Mouse (Mus musculus) intestine, postnatal 0 days (tissue): Measurements from ENCODE around the gene Cavin2. TPM values are rescaled to one million over a fixed set of nuclear protein-coding genes. Genes with fewer than 3 reads are reported as not detected.

Experiments
- ATAC-seq: fragments of 200-750 bp; cut with Nextera tagmentation; 2 replicates; pipeline ENCODE4 v1.8.0; 2017; ENCODE audit warnings: mild to moderate bottlenecking, moderate TSS enrichment, moderate library complexity
- H3K27ac ChIP-seq: fragments of 300-500 bp; sonication (generic); 2 replicates; pipeline ENCODE4 v1.5.1; 2014; ENCODE audit warnings: mild to moderate bottlenecking, low read depth, low read length, moderate library complexity
- H3K27me3 ChIP-seq: fragments of 300-500 bp; sonication (generic); replicated peaks from 2 replicates; pipeline ENCODE4 v1.6.1; 2014; ENCODE audit warnings: low read length, mixed read lengths; ENCODE audit not compliant: control insufficient read depth, insufficient read depth
- H3K36me3 ChIP-seq: fragments of 300-500 bp; sonication (generic); 2 replicates; pipeline ENCODE4 v1.6.1; 2014; ENCODE audit warnings: mild to moderate bottlenecking, moderate library complexity; ENCODE audit not compliant: control insufficient read depth, insufficient read depth
- H3K4me1 ChIP-seq: fragments of 300-500 bp; sonication (generic); replicated peaks from 2 replicates; pipeline ENCODE4 v1.6.1; 2014; ENCODE audit warnings: antibody characterized with exemption, low read length, mixed read lengths; ENCODE audit not compliant: control insufficient read depth, insufficient read depth
- H3K4me2 ChIP-seq: fragments of 300-500 bp; sonication (generic); replicated peaks from 2 replicates; pipeline ENCODE4 v1.6.1; 2014; ENCODE audit warnings: low read depth, mild to moderate bottlenecking, moderate library complexity
- H3K4me3 ChIP-seq: fragments of 300-500 bp; sonication (generic); 2 replicates; pipeline ENCODE4 v1.5.1; 2014; ENCODE audit warnings: low read depth, low read length
- H3K9ac ChIP-seq: fragments of 300-500 bp; sonication (generic); 2 replicates; pipeline ENCODE4 v1.6.1; 2014; ENCODE audit warnings: mild to moderate bottlenecking, low read depth, low read length
- H3K9me3 ChIP-seq: fragments of 300-500 bp; sonication (generic); 2 replicates; pipeline ENCODE4 v1.6.1; 2016; ENCODE audit warnings: mixed run types; ENCODE audit not compliant: control insufficient read depth
- CTCF ChIP-seq: sonication (generic); IDR thresholded peaks from 2 replicates; pipeline ENCODE4 v1.5.1; 2016; ENCODE audit warnings: low read depth, mild to moderate bottlenecking, control low read depth, antibody characterized with exemption, moderate library complexity
- WGBS: fragments of 180-500 bp; shearing (Covaris S2); extraction: QIAGEN DNeasy Blood & Tissue Kit; methylation state at CpG from one replicate; pipeline ENCODE4 v1.1.7; 2014; 5-methylcytosine and 5-hydroxymethylcytosine counted together
- polyA plus RNA-seq: library from polyadenylated mRNA; unstranded; fragments of >200 nt; fragmentation: Nextera tagmentation; extraction: Ambion mirVana; gene quantifications from 2 replicates; pipeline ENCODE4 v1.2.1, GENCODE M21; 2015

Cavin2 gene
- polyA plus RNA-seq, 1 experiment from 2014 or later = 47.0 TPM

GRCm38 (mm10) chr1:51333557-51334285, 44.8 kb downstream of the Cavin2 start:
- TF ChIP-seq CTCF = peak; percentile 87
- no peak overlapping the region for H3K27ac ChIP-seq
- H3K4me2 ChIP-seq = peak overlapping the region; percentile 67

GRCm38 (mm10) chr1:51334289-51334688, 45.4 kb downstream of the Cavin2 start:
- Histone ChIP-seq H3K4me3 (no peak overlapping the region), H3K4me1 (no peaks in the 10 kb centered on the region), H3K27ac (no peak overlapping the region), H3K36me3 (no peaks in the 10 kb centered on the region), H3K9ac (no peak overlapping the region), H3K4me2 (peak overlapping the region; percentile 67; the same call in 1 of the 2 replicates), H3K27me3 (no peaks in the 10 kb centered on the region), H3K9me3 (no peaks in the 10 kb centered on the region)
- no peak for ATAC-seq
- 27% methylated on average over 6 of the region's 6 CpGs for WGBS
- TF ChIP-seq CTCF = no peak

More at GRCm38 (mm10) chr1:51333557-51334285, 44.8 kb downstream of the Cavin2 start:
- no peaks in the 10 kb centered on the region for H3K27me3 ChIP-seq
- no peaks in the 10 kb centered on the region for H3K9me3 ChIP-seq
- no peaks in the 10 kb centered on the region for H3K36me3 ChIP-seq
- peak; percentile 67 for ATAC-seq
- no peak overlapping the region for H3K9ac ChIP-seq
- peak overlapping the region; percentile 37 for H3K4me3 ChIP-seq
- whole genome bisulfite sequencing = 7% methylated on average over 18 of the region's 18 CpGs
- no peaks in the 10 kb centered on the region for H3K4me1 ChIP-seq

GRCm38 (mm10) chr1:51335081-51335480, 46.2 kb downstream of the Cavin2 start:
- no peaks in the 10 kb centered on the region for H3K27me3 ChIP-seq
- H3K27ac ChIP-seq = no peak overlapping the region
- no peak for TF ChIP-seq CTCF
- no peaks in the 10 kb centered on the region for H3K4me1 ChIP-seq
- no peak overlapping the region for H3K9ac ChIP-seq
- no peak overlapping the region for H3K4me2 ChIP-seq
- H3K36me3 ChIP-seq = no peaks in the 10 kb centered on the region
- no peaks in the 10 kb centered on the region for H3K9me3 ChIP-seq
- WGBS = 85% methylated on average over 2 of the region's 2 CpGs
- no peak for ATAC-seq
- no peak overlapping the region for H3K4me3 ChIP-seq

- H3K27me3 ChIP-seq = no peaks in the 10 kb centered on the region
- no peak overlapping the region for H3K4me3 ChIP-seq
- no peak overlapping the region for H3K9ac ChIP-seq
- TF ChIP-seq CTCF = no peak
- no peak for ATAC-seq
- no peaks in the 10 kb centered on the region for H3K4me1 ChIP-seq
- WGBS = 60% methylated on average over 3 of the region's 3 CpGs
- H3K36me3 ChIP-seq = no peaks in the 10 kb centered on the region
- H3K9me3 ChIP-seq = 0 out of 2 replicates have a peak, but pooled peaks cover 3% of the 10 kb centered on the region
- no peak overlapping the region for H3K4me2 ChIP-seq
- no peak overlapping the region for H3K27ac ChIP-seq
These were observed 55.2 kb downstream of the Cavin2 start for GRCm38 (mm10) chr1:51344160-51344559.

- Histone ChIP-seq H3K4me3 (no peak overlapping the region), H3K9me3 (0 out of 2 replicates have a peak, but pooled peaks cover 3% of the 10 kb centered on the region), H3K36me3 (no peaks in the 10 kb centered on the region), H3K4me2 (no peak overlapping the region), H3K4me1 (no peaks in the 10 kb centered on the region), H3K27me3 (no peaks in the 10 kb centered on the region), H3K27ac (no peak overlapping the region), H3K9ac (no peak overlapping the region)
- TF ChIP-seq CTCF = 0 out of 2 replicates have a peak, but pooled peaks have one; percentile 28
- WGBS = 94% methylated on average over 3 of the region's 3 CpGs
- ATAC-seq = no peak
These were observed 58.7 kb downstream of the Cavin2 start for GRCm38 (mm10) chr1:51347596-51347995.

- no peak for ATAC-seq
- H3K9me3 ChIP-seq = 0 out of 2 replicates have a peak, but pooled peaks cover 3% of the 10 kb centered on the region
- TF ChIP-seq CTCF = no peak
- no peak overlapping the region for H3K27ac ChIP-seq
- no peaks in the 10 kb centered on the region for H3K4me1 ChIP-seq
- H3K4me2 ChIP-seq = no peak overlapping the region
- H3K27me3 ChIP-seq = no peaks in the 10 kb centered on the region
- no peak overlapping the region for H3K9ac ChIP-seq
- 86% methylated on average over 7 of the region's 7 CpGs for WGBS
- no peaks in the 10 kb centered on the region for H3K36me3 ChIP-seq
- no peak overlapping the region for H3K4me3 ChIP-seq
These were observed 59.7 kb downstream of the Cavin2 start for GRCm38 (mm10) chr1:51348631-51349030.
